Mouse (Mus musculus): ENCODE results near the gene Ubr4. TPM values are rescaled to one million over a fixed set of nuclear protein-coding genes. Genes with fewer than 3 reads are reported as not detected.

Gene Ubr4
- total RNA-seq, 1 experiment, result 199 TPM

- H3K9ac ChIP-seq (ENCODE audit: insufficient read depth, low read depth, low read length, poor library complexity, severe bottlenecking), result no peak overlapping the region
- H3K9me3 ChIP-seq (ENCODE audit: control insufficient read depth, insufficient read depth, low read depth, low read length), result no peaks in the 10 kb centered on the region
- no peaks in the 10 kb centered on the region for H3K4me1 ChIP-seq (ENCODE audit: control insufficient read depth in 2 of 2, insufficient read depth in 2 of 2, low read length in 2 of 2, poor library complexity in 1 of 2)
- no peak overlapping the region for H3K4me3 ChIP-seq (ENCODE audit: insufficient read depth in 1 of 2, low read depth in 1 of 2, low read length in 2 of 2, poor library complexity in 1 of 2, severe bottlenecking in 1 of 2)
- peaks cover 76% of the 10 kb centered on the region for H3K36me3 ChIP-seq (ENCODE audit: control insufficient read depth, insufficient read depth, low read length, poor library complexity, severe bottlenecking)
- DNase-seq (ENCODE audit: low read depth, low spot score), result no peak
- in situ Hi-C loops (cut with MboI; ENCODE audit: low sequenced_read_pairs in 2 of 2, unreplicated experiment in 2 of 2), result no loop called here
- no peak overlapping the region for H3K27ac ChIP-seq (ENCODE audit: insufficient read depth, low read depth, low read length, poor library complexity, severe bottlenecking)
- TF ChIP-seq HCFC1 (IDR thresholded peaks at IDR 0.05; ENCODE audit: borderline replicate concordance, insufficient read depth, low read length), result no peak
- TF ChIP-seq ZNF384 (IDR thresholded peaks at IDR 0.05; ENCODE audit: low read depth, low read length), result no peak
- no peak for TF ChIP-seq ZC3H11A (IDR thresholded peaks at IDR 0.05; ENCODE audit: borderline replicate concordance, low read depth, low read length)
- no peak for TF ChIP-seq CHD2 (IDR thresholded peaks at IDR 0.05; ENCODE audit: low read depth, low read length)
- no peak for TF ChIP-seq MAFK (IDR thresholded peaks at IDR 0.05; ENCODE audit: insufficient read depth, low read depth, low read length)
Observed at GRCm38 (mm10) chr4:139444315-139444714, 91.9 kb downstream of the Ubr4 start.

DNA sequence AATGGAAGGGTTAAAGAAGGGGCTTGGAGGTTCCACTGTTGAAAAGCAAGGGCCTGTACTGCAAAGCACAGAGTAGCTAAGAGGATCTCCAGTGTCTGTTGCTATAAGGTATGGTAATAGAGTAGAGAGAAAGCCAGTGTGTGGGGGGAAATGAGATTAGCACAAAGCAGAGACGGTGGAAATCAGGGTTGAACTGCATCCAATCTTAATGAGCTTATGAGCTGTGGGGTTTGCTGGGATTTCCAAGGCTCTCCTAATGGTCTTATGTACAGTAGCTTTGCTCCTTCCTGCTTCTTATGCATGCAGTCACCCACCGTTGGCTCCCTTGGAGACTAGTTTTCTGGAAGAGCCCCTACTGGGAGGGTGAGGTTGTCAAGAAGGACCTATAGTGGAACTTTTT, 93.8 kb downstream of the Ubr4 start:
- in situ Hi-C loops (cut with MboI; ENCODE audit: low sequenced_read_pairs in 2 of 2, unreplicated experiment in 2 of 2), result no loop called here
- Histone ChIP-seq H3K27ac (ENCODE audit: insufficient read depth, low read depth, low read length, poor library complexity, severe bottlenecking) (no peak overlapping the region), H3K4me3 (ENCODE audit: insufficient read depth in 1 of 2, low read depth in 1 of 2, low read length in 2 of 2, poor library complexity in 1 of 2, severe bottlenecking in 1 of 2) (no peak overlapping the region), H3K9ac (ENCODE audit: insufficient read depth, low read depth, low read length, poor library complexity, severe bottlenecking) (no peak overlapping the region), H3K9me3 (ENCODE audit: control insufficient read depth, insufficient read depth, low read depth, low read length) (no peaks in the 10 kb centered on the region), H3K4me1 (ENCODE audit: control insufficient read depth in 2 of 2, insufficient read depth in 2 of 2, low read length in 2 of 2, poor library complexity in 1 of 2) (no peaks in the 10 kb centered on the region), H3K36me3 (ENCODE audit: control insufficient read depth, insufficient read depth, low read length, poor library complexity, severe bottlenecking) (peaks cover 77% of the 10 kb centered on the region)
- DNase-seq (ENCODE audit: low read depth, low spot score), result no peak
- TF ChIP-seq ZC3H11A (IDR thresholded peaks at IDR 0.05; ENCODE audit: borderline replicate concordance, low read depth, low read length) (no peak), MAFK (IDR thresholded peaks at IDR 0.05; ENCODE audit: insufficient read depth, low read depth, low read length) (no peak), CHD2 (IDR thresholded peaks at IDR 0.05; ENCODE audit: low read depth, low read length) (no peak), HCFC1 (IDR thresholded peaks at IDR 0.05; ENCODE audit: borderline replicate concordance, insufficient read depth, low read length) (no peak), ZNF384 (IDR thresholded peaks at IDR 0.05; ENCODE audit: low read depth, low read length) (no peak)

- in situ Hi-C loops (cut with MboI; ENCODE audit: low sequenced_read_pairs in 2 of 2, unreplicated experiment in 2 of 2), result no loop called here
- H3K4me3 ChIP-seq (ENCODE audit: insufficient read depth in 1 of 2, low read depth in 1 of 2, low read length in 2 of 2, poor library complexity in 1 of 2, severe bottlenecking in 1 of 2), result no peak overlapping the region
- H3K4me1 ChIP-seq (ENCODE audit: control insufficient read depth in 2 of 2, insufficient read depth in 2 of 2, low read length in 2 of 2, poor library complexity in 1 of 2), result no peaks in the 10 kb centered on the region
- H3K9me3 ChIP-seq (ENCODE audit: control insufficient read depth, insufficient read depth, low read depth, low read length), result no peaks in the 10 kb centered on the region
- no peak overlapping the region for H3K27ac ChIP-seq (ENCODE audit: insufficient read depth, low read depth, low read length, poor library complexity, severe bottlenecking)
- no peak for TF ChIP-seq MAFK (IDR thresholded peaks at IDR 0.05; ENCODE audit: insufficient read depth, low read depth, low read length)
- no peak for TF ChIP-seq ZC3H11A (IDR thresholded peaks at IDR 0.05; ENCODE audit: borderline replicate concordance, low read depth, low read length)
- no peak for TF ChIP-seq CHD2 (IDR thresholded peaks at IDR 0.05; ENCODE audit: low read depth, low read length)
- TF ChIP-seq ZNF384 (IDR thresholded peaks at IDR 0.05; ENCODE audit: low read depth, low read length), result no peak
- TF ChIP-seq HCFC1 (IDR thresholded peaks at IDR 0.05; ENCODE audit: borderline replicate concordance, insufficient read depth, low read length), result no peak
- H3K36me3 ChIP-seq (ENCODE audit: control insufficient read depth, insufficient read depth, low read length, poor library complexity, severe bottlenecking), result peaks cover 79% of the 10 kb centered on the region
- no peak overlapping the region for H3K9ac ChIP-seq (ENCODE audit: insufficient read depth, low read depth, low read length, poor library complexity, severe bottlenecking)
- DNase-seq (ENCODE audit: low read depth, low spot score), result no peak
Observed at GRCm38 (mm10) chr4:139446731-139447675, 94.6 kb downstream of the Ubr4 start.

GRCm38 (mm10) chr4:139452944-139453700, 100.7 kb downstream of the Ubr4 start:
- H3K9me3 ChIP-seq (ENCODE audit: control insufficient read depth, insufficient read depth, low read depth, low read length), result no peaks in the 10 kb centered on the region
- no peak overlapping the region for H3K4me3 ChIP-seq (ENCODE audit: insufficient read depth in 1 of 2, low read depth in 1 of 2, low read length in 2 of 2, poor library complexity in 1 of 2, severe bottlenecking in 1 of 2)
- no peak for TF ChIP-seq CHD2 (IDR thresholded peaks at IDR 0.05; ENCODE audit: low read depth, low read length)
- TF ChIP-seq ZC3H11A (IDR thresholded peaks at IDR 0.05; ENCODE audit: borderline replicate concordance, low read depth, low read length), result no peak
- no peak for TF ChIP-seq MAFK (IDR thresholded peaks at IDR 0.05; ENCODE audit: insufficient read depth, low read depth, low read length)
- TF ChIP-seq HCFC1 (IDR thresholded peaks at IDR 0.05; ENCODE audit: borderline replicate concordance, insufficient read depth, low read length), result no peak
- TF ChIP-seq ZNF384 (IDR thresholded peaks at IDR 0.05; ENCODE audit: low read depth, low read length), result no peak
- no peak overlapping the region for H3K27ac ChIP-seq (ENCODE audit: insufficient read depth, low read depth, low read length, poor library complexity, severe bottlenecking)
- DNase-seq (ENCODE audit: low read depth, low spot score), result no peak
- in situ Hi-C loops (cut with MboI; ENCODE audit: low sequenced_read_pairs in 2 of 2, unreplicated experiment in 2 of 2), result no loop called here
- H3K4me1 ChIP-seq (ENCODE audit: control insufficient read depth in 2 of 2, insufficient read depth in 2 of 2, low read length in 2 of 2, poor library complexity in 1 of 2), result no peaks in the 10 kb centered on the region
- H3K9ac ChIP-seq (ENCODE audit: insufficient read depth, low read depth, low read length, poor library complexity, severe bottlenecking), result no peak overlapping the region
- H3K36me3 ChIP-seq (ENCODE audit: control insufficient read depth, insufficient read depth, low read length, poor library complexity, severe bottlenecking), result peaks cover 89% of the 10 kb centered on the region

Measured in ES-E14 (cell line).